In the genomic region with DNA sequence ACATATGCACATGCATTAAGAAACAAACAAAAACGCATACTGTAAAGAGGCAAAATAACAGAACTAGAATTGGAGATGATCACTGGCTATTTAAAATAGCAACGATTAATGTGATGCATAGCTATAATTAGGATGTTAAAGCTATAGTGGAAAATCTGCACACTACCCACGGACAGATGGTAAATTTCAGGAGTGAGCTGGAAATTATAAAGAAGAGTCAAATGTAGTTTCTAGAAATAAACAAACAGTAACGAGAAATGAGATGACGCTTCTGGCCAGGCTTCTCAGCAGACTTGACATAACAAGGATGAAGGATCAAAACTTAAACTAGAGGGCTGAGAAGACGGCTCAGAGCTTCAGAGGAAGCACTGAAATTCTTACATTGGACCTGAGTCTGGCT, we compare ENCODE assay signal across 11 mouse cellular contexts.
"Had no signal": no experiment of that assay in that cellular context is flagged by ENCODE, and none has a peak within 500 bp of the region (broad histone marks: within the 10 kb centered on the region; RNA-seq: fewer than 3 reads in every experiment).

No protein-coding gene starts in this region.

- H3K9ac ChIP-seq: limb, embryonic 12.5 days; lung, embryonic 15.5 days; midbrain, embryonic 12.5 days had no signal

- DNase-seq: kidney, adult 8-10 months; kidney, postnatal 25 days; layer of hippocampus, adult 9-11 months; lung, postnatal 14 days; right cerebral cortex, adult 18-20 months; right cerebral cortex, postnatal 25 days; thymus, postnatal 36 days had no signal

- H3K27ac ChIP-seq: limb, embryonic 12.5 days; lung, embryonic 15.5 days; midbrain, embryonic 12.5 days had no signal

- H3K27me3 ChIP-seq: limb, embryonic 12.5 days; lung, embryonic 15.5 days; midbrain, embryonic 12.5 days had no signal

- H3K9me3 ChIP-seq: limb, embryonic 12.5 days; lung, embryonic 15.5 days; midbrain, embryonic 12.5 days had no signal

- ATAC-seq: intestine, embryonic 16.5 days had no signal

- H3K4me2 ChIP-seq: limb, embryonic 12.5 days; lung, embryonic 15.5 days; midbrain, embryonic 12.5 days had no signal

- H3K4me3 ChIP-seq: limb, embryonic 12.5 days; lung, embryonic 15.5 days; midbrain, embryonic 12.5 days had no signal
